Mouse (Mus musculus) CD4-positive helper T cell, adult 2 months (primary cell): Measurements from ENCODE around the gene Plekhj1.

Source experiments
- DNase-seq: peaks from one replicate; pipeline ENCODE4 v3.0.0-alpha.2; 2012; ENCODE audit warnings: low read depth, missing footprints, low spot score

The Plekhj1 gene

GRCm38 (mm10) chr10:80751188-80751832 lies 47.1 kb downstream of the Plekhj1 start:
- peak; percentile 82 for DNase-seq

GRCm38 (mm10) chr10:80748609-80749008 lies 49.8 kb downstream of the Plekhj1 start:
- peak; percentile 57 for DNase-seq

DNA sequence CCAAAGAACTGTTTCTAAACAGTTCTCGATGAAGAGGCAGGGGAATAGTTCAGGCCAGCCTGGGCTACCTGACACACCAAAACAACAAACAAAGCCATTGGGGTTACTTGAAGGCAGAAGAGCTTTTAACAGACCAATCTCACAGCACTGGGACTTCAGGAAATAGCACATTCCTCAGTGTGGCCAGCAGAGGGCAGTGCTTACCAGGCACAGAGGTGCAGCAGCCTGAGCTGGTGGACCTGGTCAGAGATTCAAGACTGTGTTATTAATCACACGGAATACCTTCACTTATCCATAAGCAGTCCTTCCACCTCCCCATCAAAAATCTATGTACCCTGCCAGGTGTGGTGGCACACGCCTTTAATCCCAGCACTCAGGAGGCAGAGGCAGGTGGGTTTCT lies 51.0 kb downstream of the Plekhj1 start:
- peak; percentile 79 for DNase-seq
